Mouse (Mus musculus) MEL (cell line): Measurements from ENCODE around the gene Rarb. TPM values are rescaled to one million over a fixed set of nuclear protein-coding genes. Genes with fewer than 3 reads are reported as not detected.

Experiments
- DNase-seq: peaks from one replicate; pipeline ENCODE4 v3.0.0; 2011; ENCODE audit warnings: low read depth, low spot score
- H3K27ac ChIP-seq: 2 replicates; pipeline ENCODE4 v1.5.1; 2012; ENCODE audit warnings: low read depth, mild to moderate bottlenecking, control low read depth, low read length, moderate library complexity; ENCODE audit not compliant: control insufficient read depth
- H3K27me3 ChIP-seq, 2 experiments: fragments of 150-350 bp in 1 of 2; sonication (generic) in 1 of 2; 2 replicates each; pipeline ENCODE4 v1.6.1; 2012; ENCODE audit warnings: low read length in 2 of 2, mild to moderate bottlenecking in 2 of 2, improper control_type of control experiment in 1 of 2, moderate library complexity in 1 of 2; ENCODE audit not compliant: insufficient read depth in 2 of 2, control insufficient read depth in 1 of 2
- H3K36me3 ChIP-seq, 2 experiments: 2 replicates each; pipeline ENCODE4 v1.6.1; 2012 to 2014; ENCODE audit warnings: low read length in 2 of 2, improper control_type of control experiment in 1 of 2, inconsistent platforms in 1 of 2, mild to moderate bottlenecking in 1 of 2; ENCODE audit not compliant: insufficient read depth in 2 of 2, control insufficient read depth in 1 of 2
- H3K4me1 ChIP-seq, 2 experiments: fragments of 150-350 bp in 1 of 2; sonication (generic) in 1 of 2; 2 replicates each; pipeline ENCODE4 v1.6.1; 2012; ENCODE audit warnings: low read length in 2 of 2, improper control_type of control experiment in 1 of 2, mild to moderate bottlenecking in 1 of 2; ENCODE audit not compliant: insufficient read depth in 2 of 2, control insufficient read depth in 1 of 2
- H3K4me3 ChIP-seq, 2 experiments: fragments of 150-350 bp in 1 of 2; sonication (generic) in 1 of 2; 2 replicates each; pipeline ENCODE4 v1.5.1; 2012; ENCODE audit warnings: low read depth in 2 of 2, low read length in 2 of 2, mild to moderate bottlenecking in 2 of 2, moderate library complexity in 2 of 2, control low read depth in 1 of 2, improper control_type of control experiment in 1 of 2; ENCODE audit not compliant: control insufficient read depth in 1 of 2, insufficient read depth in 1 of 2
- H3K79me2 ChIP-seq: 2 replicates; pipeline ENCODE4 v1.6.1; 2012; ENCODE audit warnings: mild to moderate bottlenecking, low read length, moderate library complexity; ENCODE audit not compliant: control insufficient read depth, poor library complexity, insufficient read depth
- H3K9ac ChIP-seq: 2 replicates; pipeline ENCODE4 v1.6.1; 2012; ENCODE audit warnings: low read depth, mild to moderate bottlenecking, control low read depth, low read length, moderate library complexity; ENCODE audit not compliant: control insufficient read depth, poor library complexity, severe bottlenecking
- H3K9me3 ChIP-seq: fragments of 150-350 bp; sonication (generic); replicated peaks from 2 replicates; pipeline ENCODE4 v1.6.1; 2012; ENCODE audit warnings: mild to moderate bottlenecking, low read length, improper control_type of control experiment, moderate library complexity; ENCODE audit not compliant: insufficient read depth
- BHLHE40 ChIP-seq: IDR thresholded peaks from 2 replicates; pipeline ENCODE4 v1.6.1; 2012; ENCODE audit warnings: low read depth, mild to moderate bottlenecking, inconsistent platforms, low read length, improper control_type of control experiment, borderline replicate concordance
- CTCF ChIP-seq, 3 experiments: IDR thresholded peaks in 2 of 3; conservative IDR thresholded peaks in 1 of 3; 2 replicates each; pipeline ENCODE4 v1.5.1; 2011 to 2012; ENCODE audit warnings: low read length in 3 of 3, low read depth in 2 of 3, mild to moderate bottlenecking in 2 of 3, improper control_type of control experiment in 1 of 3, inconsistent platforms in 1 of 3, mixed read lengths in 1 of 3, moderate library complexity in 1 of 3; ENCODE audit not compliant: control insufficient read depth in 1 of 3, insufficient read depth in 1 of 3, poor library complexity in 1 of 3, severe bottlenecking in 1 of 3
- EP300 ChIP-seq, 2 experiments: IDR thresholded peaks; 2 replicates each; pipeline ENCODE4 v1.6.1; 2011; ENCODE audit warnings: improper control_type of control experiment in 2 of 2, low read length in 2 of 2, low read depth in 1 of 2, mild to moderate bottlenecking in 1 of 2
- GATA1 ChIP-seq: IDR thresholded peaks from 2 replicates; pipeline ENCODE4 v1.6.1; 2011; ENCODE audit warnings: low read depth, low read length, improper control_type of control experiment
- JUND ChIP-seq: IDR thresholded peaks from 2 replicates; pipeline ENCODE4 v1.6.1; 2011; ENCODE audit warnings: low read depth, mild to moderate bottlenecking, improper control_type of control experiment, low read length
- MAX ChIP-seq: IDR thresholded peaks from 2 replicates; pipeline ENCODE4 v1.6.1; 2011; ENCODE audit warnings: low read length, improper control_type of control experiment
- MAZ ChIP-seq: IDR thresholded peaks from 2 replicates; pipeline ENCODE4 v1.6.1; 2012; ENCODE audit warnings: low read depth, mild to moderate bottlenecking, inconsistent platforms, low read length, improper control_type of control experiment
- MEF2A ChIP-seq: IDR thresholded peaks from 2 replicates; pipeline ENCODE4 v1.6.1; 2014; ENCODE audit warnings: low read depth, mild to moderate bottlenecking, inconsistent platforms, low read length, improper control_type of control experiment; ENCODE audit not compliant: poor library complexity, insufficient replicate concordance, severe bottlenecking; ENCODE audit errors: extremely low read depth
- POLR2A ChIP-seq, 2 experiments: IDR thresholded peaks; 2 replicates each; pipeline ENCODE4 v1.6.1; 2011 to 2012; ENCODE audit warnings: low read length in 2 of 2, mild to moderate bottlenecking in 2 of 2, control low read depth in 1 of 2, improper control_type of control experiment in 1 of 2, low read depth in 1 of 2, moderate library complexity in 1 of 2; ENCODE audit not compliant: control insufficient read depth in 1 of 2, insufficient read depth in 1 of 2, poor library complexity in 1 of 2
- SIN3A ChIP-seq: IDR thresholded peaks from 2 replicates; pipeline ENCODE4 v1.6.1; 2012; ENCODE audit warnings: low read length, improper control_type of control experiment, inconsistent platforms
- SMC3 ChIP-seq: IDR thresholded peaks from 2 replicates; pipeline ENCODE4 v1.6.1; 2011; ENCODE audit warnings: low read depth, low read length, improper control_type of control experiment
- TBP ChIP-seq: IDR thresholded peaks from 2 replicates; pipeline ENCODE4 v1.8.0; 2011; ENCODE audit warnings: low read depth, low read length, improper control_type of control experiment
- TCF12 ChIP-seq: IDR thresholded peaks from 2 replicates; pipeline ENCODE4 v1.6.1; 2014; ENCODE audit warnings: low read depth, mild to moderate bottlenecking, inconsistent platforms, low read length, improper control_type of control experiment, moderate library complexity
- UBTF ChIP-seq: IDR thresholded peaks from 2 replicates; pipeline ENCODE4 v1.6.1; 2012; ENCODE audit warnings: low read depth, mild to moderate bottlenecking, inconsistent platforms, low read length, improper control_type of control experiment, moderate library complexity, borderline replicate concordance; ENCODE audit not compliant: insufficient read depth
- USF1 ChIP-seq: IDR thresholded peaks from 2 replicates; pipeline ENCODE4 v1.6.1; 2014; ENCODE audit warnings: low read depth, mild to moderate bottlenecking, inconsistent platforms, low read length, improper control_type of control experiment, moderate library complexity
- USF2 ChIP-seq, 2 experiments: IDR thresholded peaks; 2 replicates each; pipeline ENCODE4 v1.6.1; 2011 to 2012; ENCODE audit warnings: improper control_type of control experiment in 2 of 2, low read length in 2 of 2, borderline replicate concordance in 1 of 2, inconsistent platforms in 1 of 2, low read depth in 1 of 2, mild to moderate bottlenecking in 1 of 2; ENCODE audit not compliant: insufficient read depth in 1 of 2
- ZC3H11A ChIP-seq: IDR thresholded peaks from 2 replicates; pipeline ENCODE4 v1.6.1; 2012; ENCODE audit warnings: low read depth, mild to moderate bottlenecking, inconsistent platforms, low read length, improper control_type of control experiment
- ZMIZ1 ChIP-seq: IDR thresholded peaks from 2 replicates; pipeline ENCODE4 v1.6.1; 2012; ENCODE audit warnings: low read depth, mild to moderate bottlenecking, inconsistent platforms, low read length, improper control_type of control experiment, moderate library complexity
- polyA plus RNA-seq, 2 experiments: library from polyadenylated mRNA; stranded (reverse) in 1 of 2; unstranded in 1 of 2; fragments of >175 nt in 1 of 2; fragments of >200 nt in 1 of 2; gene quantifications; 2 replicates each; pipeline versions ENCODE4 v1.2.1 to v1.2.4; 2012; ENCODE audit warnings: low replicate concordance in 2 of 2, low read depth in 1 of 2; ENCODE audit not compliant: insufficient read length in 2 of 2, insufficient read depth in 1 of 2, missing spikeins in 1 of 2
- total RNA-seq: library from RNA; depleted of rRNA; stranded (reverse); fragments of 300-350 nt; gene quantifications from 2 replicates; pipeline ENCODE4 v1.2.3, GENCODE M21; 2012

Gene Rarb
- total and polyA plus RNA-seq, 3 experiments, result not detected

DNA sequence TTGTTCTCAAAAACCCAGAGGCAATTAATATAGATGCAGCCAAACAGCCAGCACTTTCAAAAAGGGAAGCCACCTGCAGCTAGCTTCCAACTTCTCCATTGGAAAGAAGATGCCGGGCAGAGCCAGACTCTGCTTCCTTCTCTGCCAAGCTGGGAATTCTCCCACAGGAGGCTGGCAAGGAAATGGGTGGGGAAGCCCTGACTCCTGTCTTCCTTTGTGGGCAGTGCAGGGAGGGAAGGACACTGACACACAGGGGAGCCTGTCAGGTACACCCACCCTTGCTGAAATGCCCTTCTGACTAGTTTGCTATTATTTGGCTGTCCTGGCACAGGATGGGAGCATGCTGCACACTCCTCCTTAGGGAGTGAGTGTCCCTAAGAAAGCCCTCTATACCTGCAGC, 241.9 kb downstream of the Rarb start:
- no peaks in the 10 kb centered on the region for H3K4me1 ChIP-seq
- no peak overlapping the region for H3K9ac ChIP-seq
- H3K27ac ChIP-seq, result no peak overlapping the region
- no peaks in the 10 kb centered on the region for H3K9me3 ChIP-seq
- H3K4me3 ChIP-seq, result no peak overlapping the region
- no peak for DNase-seq
- TF ChIP-seq ZC3H11A, result no peak
- TF ChIP-seq BHLHE40, result no peak
- TF ChIP-seq UBTF, result no peak
- TF ChIP-seq USF2 (IDR thresholded peaks at IDR 0.05; ENCODE audit: borderline replicate concordance in 1 of 2, insufficient read depth in 1 of 2, low read depth in 1 of 2, low read length in 2 of 2), result no peak
- no peak for TF ChIP-seq EP300 (IDR thresholded peaks at IDR 0.05; ENCODE audit: low read depth in 1 of 2, low read length in 2 of 2)
- no peak for TF ChIP-seq TBP
- no peak for TF ChIP-seq TCF12
- no peak for TF ChIP-seq GATA1
- no peak for TF ChIP-seq ZMIZ1
- no peaks in the 10 kb centered on the region for H3K36me3 ChIP-seq
- no peaks in the 10 kb centered on the region for H3K79me2 ChIP-seq
- H3K27me3 ChIP-seq, result no peaks in the 10 kb centered on the region

DNA sequence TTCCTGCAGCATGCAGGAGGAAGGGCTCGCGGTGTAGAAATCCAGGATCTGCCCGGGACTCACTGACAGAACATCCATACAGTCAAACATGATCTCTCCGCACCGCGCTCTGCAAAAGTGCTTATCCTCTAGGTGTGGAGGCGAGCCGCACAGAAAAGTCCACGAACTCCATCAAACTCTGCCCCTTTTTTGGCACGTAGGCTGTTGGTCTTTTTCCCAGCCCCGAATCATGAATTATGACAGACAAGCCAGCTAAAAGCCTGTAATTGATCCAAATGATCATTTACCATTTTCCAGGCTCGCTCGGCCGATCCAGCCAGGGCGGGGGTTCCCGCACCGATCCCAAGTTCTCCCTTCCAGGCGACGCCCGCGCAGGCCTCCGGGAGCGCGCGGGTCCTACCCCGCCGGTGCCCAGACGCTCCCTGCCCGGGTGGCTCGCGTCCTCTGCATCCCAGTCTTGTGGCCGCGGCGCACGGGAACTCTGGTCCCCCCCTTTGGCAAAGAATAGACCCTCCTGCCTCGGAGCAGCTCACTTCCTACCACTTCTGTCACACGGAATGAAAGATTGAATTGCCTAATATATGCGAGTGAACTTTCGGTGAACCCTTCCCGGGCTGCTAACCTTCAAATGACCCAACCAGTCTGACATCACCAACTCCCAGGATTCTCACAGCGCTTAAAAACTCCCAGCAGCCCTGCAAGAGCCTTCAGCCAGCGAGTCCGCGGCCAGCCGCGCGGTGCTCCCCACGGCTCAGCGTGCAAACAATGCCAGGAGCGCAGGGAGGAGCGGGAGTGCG, 243.8 kb downstream of the Rarb start:
- Histone ChIP-seq H3K36me3 (no peaks in the 10 kb centered on the region), H3K4me1 (no peaks in the 10 kb centered on the region), H3K27me3 (no peaks in the 10 kb centered on the region), H3K27ac (no peak overlapping the region), H3K4me3 (no peak overlapping the region), H3K9ac (no peak overlapping the region), H3K79me2 (no peaks in the 10 kb centered on the region), H3K9me3 (no peaks in the 10 kb centered on the region)
- DNase-seq, result no peak
- TF ChIP-seq TCF12, result no peak
- no peak for TF ChIP-seq MAZ
- no peak for TF ChIP-seq ZC3H11A
- TF ChIP-seq MAX, result no peak
- TF ChIP-seq EP300 (IDR thresholded peaks at IDR 0.05; ENCODE audit: low read depth in 1 of 2, low read length in 2 of 2), result no peak
- no peak for TF ChIP-seq GATA1
- TF ChIP-seq USF1, result no peak
- no peak for TF ChIP-seq SMC3
- no peak for TF ChIP-seq SIN3A
- no peak for TF ChIP-seq JUND
- TF ChIP-seq MEF2A, result no peak
- no peak for TF ChIP-seq POLR2A (IDR thresholded peaks at IDR 0.05; ENCODE audit: control insufficient read depth in 1 of 2, insufficient read depth in 1 of 2, low read depth in 1 of 2, low read length in 2 of 2, poor library complexity in 1 of 2)
- no peak for TF ChIP-seq CTCF (IDR thresholded peaks at IDR 0.05 in 2 of 3, conservative IDR thresholded peaks at IDR 0.05 in 1 of 3; ENCODE audit: control insufficient read depth in 1 of 3, insufficient read depth in 1 of 3, low read depth in 2 of 3, low read length in 3 of 3, poor library complexity in 1 of 3, severe bottlenecking in 1 of 3)
